Comparison of ENCODE assay signal across 23 mouse cellular contexts in genomic region chr1:64893806-64894205, GRCm38 (mm10).
DNase-seq lines count a peak whose midpoint lies in the region; ATAC-seq lines count a peak whose summit lies in the region.
"Had no signal": no experiment of that assay in that cellular context is flagged by ENCODE, and none has a peak within 500 bp of the region (broad histone marks: within the 10 kb centered on the region; RNA-seq: fewer than 3 reads in every experiment).

No protein-coding gene starts in this region.

- no peak overlapping the region for H3K4me2 ChIP-seq in midbrain, embryonic 15.5 days
- H3K4me2 ChIP-seq: embryonic facial prominence, embryonic 13.5 days; embryonic facial prominence, embryonic 15.5 days; forebrain, embryonic 12.5 days had no signal

- 0 out of 2 replicates have a peak, but pooled peaks cover 3% of the 10 kb centered on the region for H3K36me3 ChIP-seq in embryonic facial prominence, embryonic 10.5 days (replicated peaks)
- no peaks in the 10 kb centered on the region for H3K36me3 ChIP-seq in midbrain, embryonic 15.5 days (replicated peaks)
- H3K36me3 ChIP-seq: embryonic facial prominence, embryonic 13.5 days; embryonic facial prominence, embryonic 15.5 days; forebrain, embryonic 10.5 days; forebrain, embryonic 12.5 days had no signal

- no peak overlapping the region for H3K4me3 ChIP-seq in embryonic facial prominence, embryonic 10.5 days
- no peak overlapping the region for H3K4me3 ChIP-seq in midbrain, embryonic 15.5 days
- H3K4me3 ChIP-seq: embryonic facial prominence, embryonic 13.5 days; embryonic facial prominence, embryonic 15.5 days; erythroblast, embryonic 14.5 days; forebrain, embryonic 10.5 days; forebrain, embryonic 12.5 days; gastrocnemius, adult 2 months had no signal

- ATAC-seq in midbrain, embryonic 15.5 days (replicated peaks), result no peak
- ATAC-seq: activated CD4-positive, CD25-positive, alpha-beta regulatory T cell, adult 4 months; forebrain, embryonic 14.5 days; forebrain, embryonic 16.5 days; Patski had no signal

- no peak overlapping the region for H3K27ac ChIP-seq in embryonic facial prominence, embryonic 10.5 days (replicated peaks)
- H3K27ac ChIP-seq in midbrain, embryonic 15.5 days, result no peak overlapping the region
- H3K27ac ChIP-seq: embryonic facial prominence, embryonic 13.5 days; embryonic facial prominence, embryonic 15.5 days; forebrain, embryonic 10.5 days; forebrain, embryonic 12.5 days; gastrocnemius, adult 2 months had no signal

- H3K4me1 ChIP-seq in embryonic facial prominence, embryonic 10.5 days, result peaks cover 10% of the 10 kb centered on the region
- H3K4me1 ChIP-seq in midbrain, embryonic 15.5 days, result no peaks in the 10 kb centered on the region
- H3K4me1 ChIP-seq: embryonic facial prominence, embryonic 13.5 days; embryonic facial prominence, embryonic 15.5 days; forebrain, embryonic 12.5 days had no signal

- DNase-seq in adrenal gland, adult 2 months, result peak; percentile 44
- no peak for DNase-seq in adrenal gland, postnatal 10 days
- peak; percentile 9 for DNase-seq in adrenal gland, postnatal 25 days
- no peak for DNase-seq in adrenal gland, postnatal 4 days (ENCODE audit: low spot score in 2 of 2)
- peak; percentile 22 to 31 for DNase-seq in adrenal gland, postnatal 36 days
- no peak for DNase-seq in embryonic facial prominence, embryonic 10.5 days (ENCODE audit: low spot score)
- DNase-seq: cerebellum, adult 11 months; cerebellum, adult 18-20 months; cerebellum, adult 8-10 months; cerebellum, adult 9-11 months; cerebellum, postnatal 14 days; cerebellum, postnatal 36 days; gastrocnemius, adult 2 months had no signal

- H3K9me3 ChIP-seq in embryonic facial prominence, embryonic 10.5 days, result no peaks in the 10 kb centered on the region
- no peaks in the 10 kb centered on the region for H3K9me3 ChIP-seq in midbrain, embryonic 15.5 days
- H3K9me3 ChIP-seq: embryonic facial prominence, embryonic 13.5 days; embryonic facial prominence, embryonic 15.5 days; forebrain, embryonic 10.5 days; forebrain, embryonic 12.5 days had no signal

- no peaks in the 10 kb centered on the region for H3K27me3 ChIP-seq in embryonic facial prominence, embryonic 10.5 days (replicated peaks; ENCODE audit: low read depth, poor library complexity, severe bottlenecking)
- no peaks in the 10 kb centered on the region for H3K27me3 ChIP-seq in midbrain, embryonic 15.5 days (replicated peaks)
- H3K27me3 ChIP-seq: embryonic facial prominence, embryonic 13.5 days; embryonic facial prominence, embryonic 15.5 days; Patski had no signal

- 92% methylated on average over 7 of the region's 7 CpGs for WGBS in embryonic facial prominence, embryonic 10.5 days
- 90% methylated on average over 7 of the region's 7 CpGs for WGBS in midbrain, embryonic 15.5 days

- no peak overlapping the region for H3K9ac ChIP-seq in midbrain, embryonic 15.5 days
- H3K9ac ChIP-seq: embryonic facial prominence, embryonic 13.5 days; embryonic facial prominence, embryonic 15.5 days; forebrain, embryonic 12.5 days had no signal

Comparison
In these comparisons a context has a peak if more than half of its experiments do, and no peak if none do; other contexts are left out.
1. DNase-seq: peak in adrenal gland, adult 2 months (single experiment), adrenal gland, postnatal 25 days (single experiment) and adrenal gland, postnatal 36 days (2 of 2); none in adrenal gland, postnatal 10 days (single experiment), adrenal gland, postnatal 4 days (0 of 2) and embryonic facial prominence, embryonic 10.5 days (single experiment).